Mouse (Mus musculus) gastrocnemius, adult 8-10 months (tissue): Measurements from ENCODE around the gene Zfp26. TPM values are rescaled to one million over a fixed set of nuclear protein-coding genes. Genes with fewer than 3 reads are reported as not detected.
A peak's percentile ranks its signal among the peaks of the same experiment; 100 is the strongest.

Source experiments
- DNase-seq, 2 experiments: peaks; one replicate each; pipeline ENCODE4 v3.0.0; 2022; ENCODE audit warnings: low spot score in 2 of 2
- total RNA-seq, 4 experiments: library from RNA; stranded (reverse); gene quantifications; 2 replicates each; pipeline ENCODE4 v1.2.4; 2022

Zfp26 gene
- total RNA-seq, result 1 to 10 TPM; 5.8 to 10.0 (median 8.8) TPM

DNA sequence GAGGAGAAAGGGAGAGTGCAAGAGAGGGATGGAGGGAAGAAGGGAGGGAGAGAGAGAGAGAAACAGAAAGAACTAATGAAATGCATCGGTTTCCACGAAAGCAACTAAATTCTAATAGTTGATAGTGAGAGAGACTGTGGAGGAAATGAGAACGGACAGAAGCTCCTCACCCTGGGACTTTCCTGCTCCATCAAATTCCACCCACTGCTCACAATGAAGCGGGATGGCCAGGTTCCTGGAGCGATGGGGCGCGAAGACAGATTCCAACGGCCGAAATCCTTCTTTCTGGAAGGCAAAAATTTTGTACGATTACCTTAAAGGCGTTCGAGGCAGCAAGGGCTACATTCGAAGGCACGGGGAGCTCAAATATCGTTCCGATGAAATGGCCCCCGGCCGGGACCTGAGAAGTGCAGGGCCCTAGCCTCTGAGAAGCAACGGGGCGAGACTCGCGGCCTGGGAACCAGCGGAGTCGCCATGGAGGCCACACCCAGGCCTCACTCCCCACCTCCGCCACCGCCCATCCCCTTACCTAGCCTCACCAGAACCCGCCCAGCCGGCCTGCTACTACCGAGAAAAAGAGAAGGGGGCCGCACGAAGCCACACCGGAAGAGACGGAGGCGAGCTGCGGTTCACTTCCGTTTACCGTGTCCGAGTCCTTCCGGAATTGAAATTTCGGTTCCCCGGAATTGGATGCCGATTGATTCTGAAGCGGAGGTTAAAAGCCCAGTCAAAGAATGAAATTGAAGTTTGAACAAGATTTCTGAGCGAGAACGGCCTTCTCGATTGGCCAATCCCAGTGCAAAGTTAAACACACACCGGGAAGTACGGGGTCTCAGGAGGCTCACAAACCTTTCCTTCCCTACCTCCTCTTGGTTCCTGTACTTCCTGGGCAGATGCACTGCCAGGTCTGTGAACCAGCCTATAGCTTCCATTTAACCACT lies at the start of gene Zfp26:
Gene Zfp26, minus strand, starts transcription at position 786 of the 941 bp plus-strand sequence.
- DNase-seq, result peak; percentile 30 to 31

GRCm38 (mm10) chr9:20509676-20510075 lies 49.7 kb upstream of the Zfp26 start:
- no peak for DNase-seq

GRCm38 (mm10) chr9:20504801-20505200 lies 44.8 kb upstream of the Zfp26 start:
- DNase-seq, result no peak

DNA sequence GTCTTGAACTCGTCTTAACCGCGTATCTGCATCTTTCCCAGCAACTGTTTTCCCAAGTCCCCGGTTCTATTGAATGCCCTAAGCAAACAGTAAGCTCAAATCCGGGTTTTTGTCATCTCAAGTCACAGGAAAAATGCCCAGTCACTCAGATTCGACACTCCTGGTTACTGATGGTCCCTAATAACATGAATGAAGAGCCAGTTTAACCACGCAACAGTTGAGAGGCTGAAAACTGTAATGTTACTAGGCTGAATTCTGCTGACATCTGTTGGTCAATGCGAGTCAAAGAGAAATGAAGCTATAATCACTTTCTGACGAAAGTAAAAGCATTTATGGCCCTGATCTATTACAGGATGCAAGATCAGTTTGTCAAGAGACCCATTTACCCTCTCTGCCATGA lies 33.3 kb upstream of the Zfp26 start:
- DNase-seq, result no peak

GRCm38 (mm10) chr9:20492527-20493233 lies 32.7 kb upstream of the Zfp26 start, which contains the start of gene Zfp426:
Zfp426 (minus strand) TSS chr9:20492746.
- peak; percentile 69 to 76 for DNase-seq

GRCm38 (mm10) chr9:20491858-20492526 lies 32.0 kb upstream of the Zfp26 start:
- no peak for DNase-seq

GRCm38 (mm10) chr9:20489536-20489935 lies 29.6 kb upstream of the Zfp26 start:
- DNase-seq, result no peak

GRCm38 (mm10) chr9:20479396-20479795 lies 19.4 kb upstream of the Zfp26 start:
- no peak for DNase-seq

DNA sequence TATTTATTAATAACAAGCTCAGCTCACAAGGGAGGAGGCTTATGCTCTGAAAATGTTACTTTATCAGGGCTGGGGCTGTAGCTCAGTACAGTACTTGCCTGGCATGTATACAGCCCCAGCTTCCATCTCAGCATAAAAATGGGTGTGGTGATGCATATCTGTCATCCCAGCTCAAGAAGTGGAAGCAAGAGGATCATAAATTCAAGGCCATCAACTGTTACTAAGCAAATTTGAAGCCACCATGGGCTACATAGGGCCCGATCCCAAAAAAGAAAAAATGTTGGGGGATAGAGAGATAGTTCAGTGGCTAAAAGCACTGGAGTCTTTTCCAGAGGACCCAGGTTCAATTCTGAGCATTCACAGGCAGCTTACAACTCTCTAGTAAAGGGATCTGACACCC lies 16.7 kb upstream of the Zfp26 start:
- no peak for DNase-seq

- no peak for DNase-seq
Observed at GRCm38 (mm10) chr9:20466761-20467442, 6.9 kb upstream of the Zfp26 start.

GRCm38 (mm10) chr9:20453647-20454046 lies 6.3 kb downstream of the Zfp26 start:
- no peak for DNase-seq

GRCm38 (mm10) chr9:20451493-20451892 lies 8.5 kb downstream of the Zfp26 start:
- DNase-seq, result no peak

- DNase-seq, result no peak
Observed at GRCm38 (mm10) chr9:20443183-20443783, 16.7 kb downstream of the Zfp26 start.

- DNase-seq, result no peak
Observed at GRCm38 (mm10) chr9:20430004-20430403, 30.0 kb downstream of the Zfp26 start.

GRCm38 (mm10) chr9:20411460-20411859 lies 48.5 kb downstream of the Zfp26 start:
- DNase-seq, result no peak

- DNase-seq, result no peak
Observed at GRCm38 (mm10) chr9:20409319-20409718, 50.6 kb downstream of the Zfp26 start.

DNA sequence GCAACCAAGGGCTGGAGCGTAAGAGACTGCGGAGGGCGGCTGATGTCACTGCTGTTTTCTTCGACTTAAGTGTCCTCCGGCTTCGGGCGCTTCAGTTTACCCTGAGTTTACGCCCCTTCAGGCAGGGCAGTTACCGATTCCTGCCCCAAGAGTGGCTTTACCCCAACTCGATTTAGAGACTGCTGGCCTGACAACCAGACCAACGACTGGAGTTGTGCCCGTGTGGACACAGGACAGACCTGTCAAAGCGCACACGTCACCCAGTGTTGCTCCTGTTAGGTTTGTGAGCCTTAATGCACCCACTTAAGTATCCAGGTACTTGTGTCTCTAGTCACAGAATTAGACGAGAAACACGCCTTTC lies 74.6 kb downstream of the Zfp26 start:
- no peak for DNase-seq

DNA sequence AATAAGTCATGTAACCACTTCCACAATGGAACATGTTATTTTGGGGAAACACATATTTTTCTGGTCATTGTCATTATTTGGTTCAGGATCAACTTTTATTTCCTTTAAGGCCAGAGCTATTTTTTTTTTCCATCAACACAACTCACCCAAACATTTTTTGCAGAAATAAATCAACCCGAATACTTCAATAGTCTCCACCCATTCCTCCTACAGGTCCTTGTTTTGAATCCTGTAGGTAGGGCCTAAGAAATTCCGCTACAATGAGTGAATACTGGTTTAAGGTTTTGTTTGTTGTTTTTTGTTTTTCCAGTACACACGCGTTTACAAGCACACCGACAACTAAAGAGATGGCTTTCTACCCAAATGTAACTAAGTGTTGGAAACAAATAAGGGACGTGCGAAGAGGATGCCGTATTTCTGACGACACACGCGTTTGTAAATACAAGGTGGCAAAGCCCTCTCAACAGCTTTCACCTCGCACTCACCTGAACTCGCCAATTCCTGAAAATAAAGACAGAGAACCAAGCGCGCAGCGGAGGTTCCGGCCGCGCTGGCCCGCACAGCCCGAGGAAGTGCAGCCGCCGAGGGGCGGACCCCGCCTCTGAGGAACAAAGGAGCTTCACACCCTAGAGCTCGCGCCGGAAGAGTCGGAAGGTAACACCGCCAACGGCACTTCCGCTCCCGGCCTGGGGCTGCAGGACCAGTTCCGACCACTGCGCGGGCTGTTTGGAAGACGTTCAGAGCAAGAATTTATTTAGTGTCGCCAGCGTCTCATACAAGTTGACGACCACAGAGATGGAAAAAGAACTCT lies 75.2 kb downstream of the Zfp26 start, which contains the start of gene Zfp560:
Gene Zfp560, minus strand, starts transcription at position 646 of the 811 bp plus-strand sequence.
- DNase-seq, result peak; percentile 67 to 78

DNA sequence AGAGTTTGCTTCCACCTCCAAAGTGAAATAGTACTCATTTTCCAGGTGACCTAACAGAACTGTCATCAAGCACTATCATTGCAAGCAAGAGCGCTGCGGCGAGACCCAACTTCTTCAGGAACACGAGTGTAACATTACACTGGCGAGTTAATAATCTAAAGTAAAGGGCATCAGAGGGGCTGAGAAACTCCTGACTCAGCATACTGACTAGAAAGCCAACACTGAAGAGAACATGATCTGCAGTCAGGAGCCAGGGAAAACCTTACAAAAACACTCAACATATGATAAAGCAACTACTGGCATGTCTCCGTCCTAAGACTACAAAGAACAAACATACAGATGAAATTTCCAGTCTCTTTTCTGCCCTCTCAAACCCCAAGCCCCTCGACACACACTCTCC lies 76.3 kb downstream of the Zfp26 start:
- DNase-seq, result no peak
